Mouse (Mus musculus): ENCODE measurements around the gene Rbm8a2.
"Not testable (repeated sequence)": the region's sequence is repeated elsewhere in the genome, so short reads cannot be mapped to it uniquely, and the experiment has no call there.

The Rbm8a2 gene

DNA sequence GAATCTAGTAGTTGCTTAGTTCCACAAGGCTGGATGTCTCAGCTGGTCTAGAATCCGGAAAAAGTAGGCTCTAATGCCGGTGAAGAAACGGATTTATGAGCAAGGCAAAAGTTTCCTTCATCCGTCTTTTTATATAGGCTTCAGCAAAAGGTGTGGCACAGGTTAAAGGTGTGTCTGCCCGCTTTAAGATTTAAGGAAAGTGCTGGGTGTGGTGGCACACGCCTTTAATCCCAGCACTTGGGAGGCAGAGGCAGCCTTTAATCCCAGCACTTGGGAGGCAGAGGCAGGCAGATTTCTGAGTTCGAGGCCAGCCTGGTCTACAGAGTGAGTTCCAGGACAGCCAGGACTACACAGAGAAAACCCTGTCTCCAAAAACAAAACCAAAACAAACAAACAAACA lies at the start of gene Rbm8a2:
Gene Rbm8a2 (minus strand): TSS at position 101 of the 400 bp plus-strand sequence.
- not testable (repeated sequence) for DNase-seq (ENCODE audit: extremely low read depth, low read depth, low spot score)

DNA sequence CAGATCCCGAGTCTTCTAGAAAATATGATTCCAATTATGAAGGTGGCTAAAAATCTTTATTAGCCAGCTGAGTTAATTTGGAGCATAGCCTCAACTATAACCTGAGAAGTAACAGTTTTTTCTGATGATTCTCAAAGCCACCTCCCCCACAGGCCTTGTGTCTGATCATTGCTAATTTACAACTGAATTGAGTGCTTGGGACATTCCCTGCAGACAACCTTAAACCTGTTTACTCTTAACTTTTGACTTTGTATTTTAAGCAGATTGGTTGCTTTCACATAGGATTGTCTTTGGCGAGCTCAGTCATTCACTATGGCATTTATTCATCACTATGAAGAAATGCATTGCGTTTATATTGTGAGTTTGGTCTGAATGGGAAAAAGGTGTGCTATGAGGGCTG lies 49.5 kb upstream of the Rbm8a2 start:
- no peak for DNase-seq (ENCODE audit: extremely low read depth, low read depth, low spot score)

DNA sequence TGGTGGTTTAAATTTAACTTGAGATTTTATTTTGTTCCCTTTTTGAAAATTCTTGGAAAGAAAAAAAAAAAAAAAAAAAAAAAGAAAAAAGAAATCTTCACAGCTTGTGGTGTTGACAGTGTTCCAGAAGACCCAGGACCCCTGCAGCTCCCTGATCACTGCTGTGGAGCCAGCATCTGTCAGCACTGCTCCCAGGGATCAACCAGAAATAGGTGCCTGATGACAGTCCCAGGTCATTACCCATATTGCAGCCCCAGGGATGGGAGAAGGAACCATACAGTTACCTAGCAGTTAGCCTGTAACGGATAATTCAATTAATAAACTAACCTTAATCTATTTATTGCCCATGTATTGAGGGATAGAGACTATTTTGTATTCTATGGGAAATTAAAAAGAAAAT lies 45.6 kb upstream of the Rbm8a2 start:
- DNase-seq (ENCODE audit: extremely low read depth, low read depth, low spot score): no peak

DNA sequence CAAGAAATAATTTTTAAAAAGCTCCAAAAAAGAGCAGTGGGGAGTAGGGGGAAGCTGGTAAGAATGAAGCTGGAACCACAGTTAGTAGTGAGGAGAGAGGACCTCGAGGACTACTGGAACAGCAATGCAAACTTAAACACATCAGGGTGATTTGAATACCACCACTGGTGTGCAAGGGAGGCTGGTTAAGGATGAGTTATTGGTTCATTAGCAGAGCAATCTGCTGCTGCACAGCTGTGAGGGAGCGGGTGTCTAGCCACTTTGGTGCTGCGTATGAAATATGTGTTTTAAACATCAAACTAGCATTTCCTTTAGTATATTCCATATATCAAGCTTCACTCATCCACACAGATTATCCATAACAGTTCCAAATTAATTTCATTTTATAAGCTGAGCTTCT lies 39.6 kb upstream of the Rbm8a2 start:
- DNase-seq (ENCODE audit: extremely low read depth, low read depth, low spot score): no peak

DNA sequence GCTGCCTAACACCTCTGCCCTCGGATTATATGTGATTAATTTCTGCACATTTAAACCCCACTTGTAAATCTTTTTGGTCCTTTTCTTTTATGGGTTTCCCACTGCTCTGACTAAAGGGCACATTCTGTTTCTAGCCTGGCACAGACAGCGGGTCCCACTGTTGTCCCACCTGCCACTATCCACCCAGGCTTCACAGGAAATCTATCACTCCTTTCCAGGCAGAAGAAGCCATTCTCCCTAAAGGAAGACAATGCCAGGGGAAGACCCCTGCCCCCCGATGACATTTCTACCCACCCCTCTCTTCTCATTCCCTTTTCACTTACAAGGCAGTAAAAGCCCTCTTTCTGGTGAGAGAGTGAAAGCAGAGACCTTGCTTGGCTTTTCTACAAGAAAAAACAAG lies 37.2 kb upstream of the Rbm8a2 start:
- DNase-seq (ENCODE audit: extremely low read depth, low read depth, low spot score): no peak

DNA sequence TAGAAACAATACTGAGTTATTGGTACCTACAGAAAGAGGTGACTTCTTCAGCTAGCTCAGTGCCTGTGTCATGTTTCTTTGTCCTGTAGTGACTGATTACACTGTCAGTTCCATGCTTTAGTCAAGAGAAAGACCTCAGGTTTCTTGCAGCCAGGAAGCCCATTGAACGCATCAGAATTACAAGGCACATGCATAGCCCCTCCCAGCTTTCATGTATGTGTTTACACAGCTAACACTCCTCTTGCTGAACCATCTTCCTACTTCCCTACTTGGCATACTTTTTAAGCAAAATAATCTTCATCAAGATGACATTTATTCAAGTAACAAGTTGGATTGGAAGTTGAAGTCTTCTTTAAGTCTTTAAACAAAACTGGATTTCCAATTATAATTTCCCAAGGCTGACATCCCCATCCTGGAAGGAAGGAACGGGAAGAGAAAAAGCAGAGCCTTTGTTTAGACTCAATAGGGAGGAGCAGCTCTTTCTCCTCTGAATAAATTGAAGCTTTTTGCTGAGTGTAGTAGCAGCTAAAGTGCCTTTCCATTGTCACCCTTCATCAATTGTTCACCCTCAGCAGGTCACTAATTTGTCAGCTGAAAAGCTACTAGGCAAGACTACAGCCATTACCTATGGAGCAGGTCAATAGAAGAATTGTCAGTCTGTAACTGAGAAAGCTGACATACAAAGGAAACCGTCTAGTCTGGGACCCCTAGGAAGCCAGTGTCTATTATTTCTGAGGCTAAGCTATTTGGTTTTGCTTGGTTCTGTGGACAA lies 34.8 kb upstream of the Rbm8a2 start:
- no peak for DNase-seq (ENCODE audit: extremely low read depth, low read depth, low spot score)

DNA sequence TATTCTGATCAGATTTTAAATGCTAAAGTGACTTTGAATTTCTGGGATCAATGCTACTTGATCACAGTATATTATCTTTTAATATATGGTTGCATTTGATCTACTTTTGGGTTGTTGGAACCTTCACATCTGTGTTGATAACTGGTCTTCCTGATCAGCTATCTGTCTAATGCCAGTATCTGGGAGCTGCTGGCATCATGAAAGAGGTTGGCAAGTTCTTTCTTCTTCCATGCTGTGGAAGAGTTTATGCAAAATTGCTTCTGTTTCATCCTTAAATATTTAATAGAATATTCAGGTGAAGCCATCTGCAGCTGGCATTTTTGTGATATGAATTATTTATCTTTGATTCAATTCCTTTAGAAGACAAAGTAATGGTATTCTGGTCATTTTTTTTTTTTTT lies 32.6 kb upstream of the Rbm8a2 start:
- DNase-seq (ENCODE audit: extremely low read depth, low read depth, low spot score): no peak

DNA sequence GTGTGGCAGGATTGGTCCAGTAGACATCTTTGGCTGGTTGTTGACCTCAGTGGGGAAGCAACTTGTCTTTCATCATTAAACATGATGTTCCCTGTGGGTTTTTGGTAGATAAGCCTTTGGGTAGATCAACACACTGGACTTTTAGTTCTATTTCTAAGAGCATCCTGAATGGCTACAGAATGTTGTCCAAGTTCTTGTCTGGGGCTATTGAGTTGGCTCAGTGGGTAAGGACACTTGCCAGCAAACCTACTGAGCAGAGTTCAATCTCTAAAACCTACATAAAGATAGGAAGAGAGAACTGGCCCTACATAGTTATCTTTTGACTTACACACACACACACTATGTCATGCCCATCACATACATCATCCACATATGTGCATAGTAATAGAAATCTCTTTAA lies 32.2 kb upstream of the Rbm8a2 start:
- DNase-seq (ENCODE audit: extremely low read depth, low read depth, low spot score): no peak

DNA sequence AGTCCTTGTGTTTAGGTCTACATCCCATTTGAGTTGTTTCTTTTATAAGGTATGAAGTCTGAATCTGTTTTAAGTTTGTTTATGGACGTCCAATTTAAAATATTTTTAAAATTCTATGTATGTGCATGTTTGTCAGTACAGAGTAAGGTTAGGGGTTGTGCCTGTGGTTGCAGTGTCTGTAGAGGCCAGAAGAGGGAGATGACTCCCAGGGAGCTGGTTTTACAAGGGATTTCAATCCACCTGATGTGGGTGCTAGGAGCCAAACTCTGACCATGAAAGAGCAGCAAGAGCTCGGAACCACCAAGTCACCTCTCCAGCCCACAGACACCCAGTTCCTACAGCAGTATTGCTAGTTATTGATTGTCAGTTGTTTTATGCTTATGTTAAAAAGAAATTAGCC lies 29.5 kb upstream of the Rbm8a2 start:
- no peak for DNase-seq (ENCODE audit: extremely low read depth, low read depth, low spot score)

DNA sequence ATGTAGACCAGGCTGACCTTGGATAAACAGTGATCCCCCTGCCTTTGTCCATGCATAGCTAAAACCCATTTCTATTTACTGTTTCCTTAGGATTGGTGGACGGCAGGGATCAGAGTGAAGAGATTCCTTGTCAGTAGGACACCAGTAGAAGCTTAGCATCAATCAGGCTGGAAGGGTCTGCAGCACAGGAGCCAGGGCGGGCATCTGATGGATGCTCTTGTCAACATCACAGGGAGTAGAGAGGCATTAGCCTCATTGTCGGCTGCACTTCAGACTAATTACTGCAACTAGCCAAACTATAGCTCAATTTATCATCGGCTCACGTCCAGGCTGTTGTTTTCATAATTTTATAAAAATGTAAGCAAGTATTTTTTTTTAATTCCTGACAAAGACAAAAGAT lies 21.7 kb upstream of the Rbm8a2 start:
- DNase-seq (ENCODE audit: extremely low read depth, low read depth, low spot score): no peak

DNA sequence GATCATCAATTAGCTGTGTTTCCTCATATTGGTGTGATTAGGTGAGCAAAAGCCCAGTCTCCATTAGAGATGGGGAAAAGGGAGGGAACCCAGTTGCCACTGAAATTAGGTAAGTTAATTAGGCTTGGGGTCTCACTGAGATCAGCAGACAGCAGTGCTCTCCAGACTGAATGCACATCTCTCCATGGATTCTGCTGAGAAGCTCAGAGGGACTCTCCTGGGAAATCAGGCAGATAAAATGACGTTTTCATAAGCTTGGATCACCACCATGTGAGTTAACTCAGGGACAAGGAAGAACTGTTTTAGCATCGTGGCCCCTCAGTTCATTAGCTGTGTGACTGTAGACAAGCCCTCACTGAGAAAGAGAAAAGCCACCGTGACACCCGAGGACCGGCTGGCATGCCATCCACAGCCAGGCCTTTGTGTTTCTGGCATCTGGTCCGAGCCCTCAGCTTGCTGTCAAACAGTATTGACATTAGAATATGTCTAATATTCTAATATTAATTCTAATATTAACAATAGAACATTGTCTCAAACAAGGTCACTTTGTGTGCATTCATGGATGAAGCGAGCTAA lies 18.2 kb upstream of the Rbm8a2 start:
- DNase-seq (ENCODE audit: extremely low read depth, low read depth, low spot score): no peak

DNA sequence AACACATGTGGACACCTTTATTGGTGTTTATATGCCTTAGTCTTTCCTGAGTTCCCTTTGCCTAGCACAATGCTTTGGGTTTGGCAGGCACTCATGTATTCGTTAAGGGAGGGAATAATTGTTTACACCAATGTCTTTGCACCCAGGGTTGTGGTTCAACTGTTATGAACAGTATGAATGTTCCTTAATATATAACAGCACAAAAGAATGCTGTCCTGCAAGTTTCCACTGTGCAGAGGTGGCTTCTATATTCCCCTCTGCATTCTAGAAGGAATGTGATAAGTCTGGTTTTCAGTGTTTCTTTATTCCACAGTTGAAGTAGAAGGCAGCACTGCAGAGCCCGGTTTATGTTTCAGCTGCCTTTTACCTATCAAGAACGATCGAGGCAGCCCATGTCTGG lies 10.0 kb upstream of the Rbm8a2 start:
- no peak for DNase-seq (ENCODE audit: extremely low read depth, low read depth, low spot score)

DNA sequence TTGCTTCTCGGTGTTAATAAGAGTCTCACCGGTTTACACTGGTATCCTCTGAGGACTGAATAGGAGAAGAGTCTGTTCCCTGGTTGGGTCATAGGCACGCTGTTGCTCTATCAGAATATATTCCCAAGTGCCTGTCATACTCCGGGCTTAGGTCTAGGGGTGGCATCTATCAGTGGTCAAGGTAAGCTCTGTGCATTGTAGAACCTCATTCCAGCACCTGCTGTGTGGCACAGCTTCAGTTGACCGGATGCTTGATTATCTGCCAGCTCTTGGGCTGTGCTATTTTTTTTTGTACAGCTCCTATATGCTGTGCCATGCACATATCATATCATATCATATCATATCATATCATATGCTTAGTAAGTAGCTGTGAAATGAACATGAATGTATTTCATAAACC lies 9.5 kb upstream of the Rbm8a2 start:
- no peak for DNase-seq (ENCODE audit: extremely low read depth, low read depth, low spot score)

DNA sequence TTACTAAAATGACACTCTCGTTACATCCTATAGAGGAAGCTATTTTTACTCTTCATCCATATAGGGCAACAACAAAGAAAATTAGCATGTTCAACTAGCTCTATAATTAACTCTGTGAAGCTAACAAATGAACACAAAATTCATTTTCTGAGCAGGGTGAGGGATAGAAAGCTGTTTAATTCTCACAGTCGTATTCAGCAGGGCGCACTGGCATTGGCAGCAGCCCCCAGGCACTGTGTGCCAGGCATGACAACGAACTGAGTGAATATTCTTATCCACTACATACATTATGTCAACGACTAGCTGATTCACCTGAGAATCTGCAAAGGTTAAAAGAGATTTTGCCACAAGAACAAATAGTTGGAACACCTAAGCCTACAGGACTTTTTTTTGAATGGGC lies 8.2 kb downstream of the Rbm8a2 start:
- DNase-seq (ENCODE audit: extremely low read depth, low read depth, low spot score): no peak

DNA sequence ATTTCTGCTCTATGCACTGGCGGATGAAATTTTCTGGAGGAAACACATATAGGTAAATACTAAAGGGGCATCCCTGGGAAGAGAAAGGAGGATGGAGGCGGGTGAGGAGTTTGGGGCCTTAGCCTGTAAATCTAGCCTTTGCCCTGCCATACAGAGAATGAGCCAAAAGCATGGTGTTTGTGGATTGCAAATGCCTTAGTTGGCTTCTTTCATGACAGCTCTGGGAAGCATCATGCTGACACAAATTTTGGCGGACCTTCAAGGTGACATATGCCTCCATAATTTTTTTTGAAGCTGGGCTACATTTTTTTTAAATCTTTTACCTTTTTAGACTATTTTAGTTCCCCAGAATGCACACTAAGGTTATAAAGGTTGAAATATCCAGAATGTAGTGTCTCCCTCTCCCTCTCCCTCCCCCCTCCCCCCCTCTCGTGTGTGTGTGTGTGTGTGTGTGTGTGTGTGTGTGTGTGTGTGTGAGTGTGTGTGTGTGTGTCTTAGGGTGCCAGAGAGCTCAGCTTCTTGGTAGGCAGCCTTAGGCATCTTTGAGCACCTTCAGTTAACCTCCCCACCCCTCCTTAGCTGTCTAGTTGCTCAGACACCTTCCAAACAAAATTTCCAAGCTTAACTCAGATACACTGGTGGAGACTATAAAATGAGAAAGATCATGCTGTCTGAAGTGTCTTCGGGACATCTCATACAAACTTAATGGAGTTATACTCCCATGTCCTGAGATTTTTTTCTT lies 11.7 kb downstream of the Rbm8a2 start:
- no peak for DNase-seq (ENCODE audit: extremely low read depth, low read depth, low spot score)

DNA sequence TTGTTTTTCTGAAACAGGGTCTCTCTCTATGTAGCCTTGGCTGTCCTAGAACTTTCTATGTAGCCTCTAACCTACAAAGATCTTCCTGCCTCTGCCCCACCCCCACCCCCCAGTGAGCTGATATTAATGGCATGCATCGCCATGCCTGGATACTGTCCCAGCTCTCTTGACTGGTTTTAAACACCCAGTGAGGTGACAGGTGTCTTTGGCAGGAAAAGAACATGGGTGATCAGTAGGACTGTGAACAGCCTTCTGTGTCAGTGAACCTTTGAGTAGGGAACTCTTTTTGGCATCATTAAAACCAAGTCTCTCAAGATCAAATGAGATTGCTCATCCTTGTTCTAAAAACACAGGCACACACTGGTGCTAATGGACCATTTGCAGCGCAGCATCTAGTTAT lies 17.1 kb downstream of the Rbm8a2 start:
- no peak for DNase-seq (ENCODE audit: extremely low read depth, low read depth, low spot score)

DNA sequence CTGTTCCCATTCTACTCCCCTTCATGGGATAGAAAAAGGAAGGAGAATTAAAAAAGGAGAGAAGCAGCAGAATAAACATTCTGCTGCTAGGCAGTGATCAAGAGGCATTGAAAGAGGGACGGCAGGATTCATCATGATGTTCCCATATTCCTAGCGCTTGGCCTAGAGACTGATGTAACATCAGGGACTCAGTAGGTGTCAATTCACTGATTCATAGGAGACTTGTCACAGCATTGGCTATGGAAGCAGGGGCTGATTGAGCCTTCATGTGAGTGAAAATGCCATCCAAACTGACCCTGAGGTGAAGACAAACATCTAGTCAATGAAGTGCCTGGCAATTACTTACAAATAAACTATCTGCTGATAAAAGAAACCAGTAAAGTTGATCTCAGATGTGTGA lies 28.1 kb downstream of the Rbm8a2 start:
- no peak for DNase-seq (ENCODE audit: extremely low read depth, low read depth, low spot score)

DNA sequence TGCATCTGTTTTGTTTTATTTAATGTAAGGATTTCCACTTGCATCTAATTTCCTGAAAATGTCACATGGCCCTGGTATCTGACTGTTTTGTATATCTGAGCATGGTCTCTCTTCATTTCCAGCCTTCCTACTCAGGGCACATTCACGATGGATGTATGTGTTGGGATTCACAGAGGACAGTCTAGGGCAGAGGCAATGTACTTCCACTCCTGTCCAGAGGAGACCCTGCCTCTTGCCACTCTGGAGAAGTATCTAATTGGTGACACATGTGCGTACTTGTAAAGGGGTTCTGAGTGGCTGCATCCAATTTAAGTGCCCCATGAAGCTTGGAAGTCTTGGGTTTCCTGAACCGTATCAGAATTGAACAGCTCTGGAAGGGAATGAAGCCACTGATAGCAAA lies 28.5 kb downstream of the Rbm8a2 start:
- DNase-seq (ENCODE audit: extremely low read depth, low read depth, low spot score): no peak

DNA sequence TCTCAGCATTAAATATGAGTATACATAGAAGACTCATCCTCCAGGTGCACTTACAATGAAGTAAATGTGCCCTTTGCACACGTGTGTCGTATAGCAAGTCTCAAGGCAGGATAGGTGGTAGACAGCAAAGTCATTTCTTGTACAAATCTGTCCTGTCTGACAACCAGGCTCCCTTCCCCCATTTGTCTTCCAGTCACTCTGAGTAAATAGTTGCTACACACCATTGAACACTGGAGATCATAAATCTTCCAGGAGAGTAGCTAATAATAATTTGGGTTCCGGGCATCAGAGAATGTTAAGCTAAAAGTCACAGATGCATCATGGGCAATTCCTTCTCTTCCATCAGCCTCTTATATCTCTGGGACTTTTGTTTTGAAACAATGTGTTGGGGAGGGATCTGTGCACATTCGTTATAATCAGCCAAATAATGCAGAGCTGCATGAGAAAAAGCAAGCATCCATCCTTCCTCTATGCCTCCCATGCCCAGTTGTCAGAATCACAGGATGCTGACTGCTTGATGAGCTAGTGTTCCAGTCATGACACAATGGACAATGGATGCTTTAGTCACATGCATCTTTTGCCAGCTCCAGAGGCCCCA lies 32.1 kb downstream of the Rbm8a2 start:
- no peak for DNase-seq (ENCODE audit: extremely low read depth, low read depth, low spot score)

DNA sequence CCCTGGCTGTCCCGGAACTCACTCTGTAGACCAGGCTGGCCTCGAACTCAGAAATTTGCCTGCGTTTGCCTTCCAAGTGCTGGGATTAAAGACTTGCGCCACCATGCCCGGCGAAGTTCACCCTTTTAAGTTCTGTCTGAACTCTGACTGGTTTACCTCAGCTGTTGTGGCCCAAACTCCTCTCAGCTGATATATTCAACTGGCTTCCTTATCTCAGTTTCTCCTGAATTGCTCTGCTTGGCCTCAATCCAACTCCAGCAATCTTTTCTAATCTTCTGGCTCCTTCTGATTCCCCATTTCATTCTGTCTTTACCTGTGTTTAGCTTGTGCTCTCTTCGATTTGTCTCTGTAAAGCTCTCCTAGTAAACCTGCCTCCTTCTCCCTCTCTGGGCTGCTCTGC lies 35.7 kb downstream of the Rbm8a2 start:
- no peak for DNase-seq (ENCODE audit: extremely low read depth, low read depth, low spot score)

DNA sequence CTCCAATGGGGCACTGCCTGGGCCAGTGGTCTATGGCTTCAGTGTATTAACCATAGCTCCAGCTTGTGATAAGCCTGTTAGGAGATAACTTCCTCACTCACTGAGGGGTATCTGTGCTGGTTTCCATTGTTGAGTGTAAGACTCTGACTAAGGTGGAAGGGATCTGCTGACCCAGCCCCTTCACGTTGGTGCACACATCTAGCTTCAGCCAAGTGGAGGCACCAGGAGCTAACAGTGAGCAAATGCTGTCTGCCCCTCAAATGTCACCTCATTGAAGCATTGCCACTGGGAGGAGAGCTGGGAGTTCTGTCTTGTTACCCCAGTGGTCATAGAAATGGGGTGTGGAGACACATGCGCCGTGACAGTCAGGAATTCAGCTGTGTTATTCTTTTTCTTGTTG lies 40.2 kb downstream of the Rbm8a2 start:
- DNase-seq (ENCODE audit: extremely low read depth, low read depth, low spot score): no peak

DNA sequence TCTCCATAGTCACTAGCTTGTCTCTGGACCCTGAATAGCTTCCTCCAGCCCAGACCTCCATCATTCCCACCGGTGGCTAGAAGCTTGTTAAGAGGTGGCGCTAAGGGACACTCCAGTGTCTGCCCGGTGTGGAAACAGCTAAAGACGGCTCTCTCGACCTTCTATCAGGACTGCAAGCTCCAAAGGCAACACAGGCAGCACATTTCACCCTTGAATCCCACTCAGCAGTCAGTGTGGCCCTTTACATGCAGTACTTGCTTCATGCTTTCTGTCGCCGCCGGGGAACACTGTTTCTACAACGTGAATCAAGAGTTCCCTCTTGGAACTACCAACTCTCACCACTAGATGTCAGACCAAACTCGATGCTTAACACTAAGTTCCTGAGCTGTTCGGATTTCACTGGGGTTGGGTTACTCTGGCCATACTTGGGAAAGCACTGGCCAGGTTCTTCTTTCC lies 42.6 kb downstream of the Rbm8a2 start:
- no peak for DNase-seq (ENCODE audit: extremely low read depth, low read depth, low spot score)

Measured in fat pad, adult 2 months (tissue).